Mouse (Mus musculus) limb, embryonic 10.5 days (tissue): ENCODE results near the gene Tmed2. TPM values are rescaled to one million over a fixed set of nuclear protein-coding genes. Genes with fewer than 3 reads are reported as not detected.
"Not testable (repeated sequence)": the region's sequence is repeated elsewhere in the genome, so short reads cannot be mapped to it uniquely, and the experiment has no call there.

ENCODE experiments used
- DNase-seq: peaks from one replicate; pipeline ENCODE4 v3.0.0-alpha.2; 2017; ENCODE audit warnings: low spot score
- H3K27ac ChIP-seq: fragments of 300-500 bp; sonication (generic); 2 replicates; pipeline ENCODE4 v1.5.1; 2016; ENCODE audit warnings: mild to moderate bottlenecking
- H3K27me3 ChIP-seq: fragments of 300-500 bp; sonication (generic); 2 replicates; pipeline ENCODE4 v1.6.1; 2016; ENCODE audit warnings: low read depth, mild to moderate bottlenecking; ENCODE audit not compliant: poor library complexity, severe bottlenecking
- H3K36me3 ChIP-seq: fragments of 300-500 bp; sonication (generic); 2 replicates; pipeline ENCODE4 v1.6.1; 2016; ENCODE audit warnings: mild to moderate bottlenecking, moderate library complexity
- H3K4me1 ChIP-seq: fragments of 300-500 bp; sonication (generic); 2 replicates; pipeline ENCODE4 v1.6.1; 2016
- H3K4me3 ChIP-seq: fragments of 300-500 bp; sonication (generic); 2 replicates; pipeline ENCODE4 v1.5.1; 2016; ENCODE audit warnings: mild to moderate bottlenecking, moderate library complexity
- H3K9me3 ChIP-seq: fragments of 300-500 bp; sonication (generic); replicated peaks from 2 replicates; pipeline ENCODE4 v1.6.1; 2016; ENCODE audit warnings: mild to moderate bottlenecking
- WGBS: fragments of 180-500 bp; shearing (Covaris S2); methylation state at CpG from one replicate; pipeline ENCODE4 v1.1.7; 2016; 5-methylcytosine and 5-hydroxymethylcytosine counted together
- polyA plus RNA-seq: library from polyadenylated mRNA; unstranded; fragments of >200 nt; fragmentation: Nextera tagmentation; extraction: Ambion mirVana; gene quantifications from 2 replicates; pipeline ENCODE4 v1.2.1, GENCODE M21; 2016

Gene Tmed2
- polyA plus RNA-seq, 1 experiment from 2014 or later = 540 TPM

DNA sequence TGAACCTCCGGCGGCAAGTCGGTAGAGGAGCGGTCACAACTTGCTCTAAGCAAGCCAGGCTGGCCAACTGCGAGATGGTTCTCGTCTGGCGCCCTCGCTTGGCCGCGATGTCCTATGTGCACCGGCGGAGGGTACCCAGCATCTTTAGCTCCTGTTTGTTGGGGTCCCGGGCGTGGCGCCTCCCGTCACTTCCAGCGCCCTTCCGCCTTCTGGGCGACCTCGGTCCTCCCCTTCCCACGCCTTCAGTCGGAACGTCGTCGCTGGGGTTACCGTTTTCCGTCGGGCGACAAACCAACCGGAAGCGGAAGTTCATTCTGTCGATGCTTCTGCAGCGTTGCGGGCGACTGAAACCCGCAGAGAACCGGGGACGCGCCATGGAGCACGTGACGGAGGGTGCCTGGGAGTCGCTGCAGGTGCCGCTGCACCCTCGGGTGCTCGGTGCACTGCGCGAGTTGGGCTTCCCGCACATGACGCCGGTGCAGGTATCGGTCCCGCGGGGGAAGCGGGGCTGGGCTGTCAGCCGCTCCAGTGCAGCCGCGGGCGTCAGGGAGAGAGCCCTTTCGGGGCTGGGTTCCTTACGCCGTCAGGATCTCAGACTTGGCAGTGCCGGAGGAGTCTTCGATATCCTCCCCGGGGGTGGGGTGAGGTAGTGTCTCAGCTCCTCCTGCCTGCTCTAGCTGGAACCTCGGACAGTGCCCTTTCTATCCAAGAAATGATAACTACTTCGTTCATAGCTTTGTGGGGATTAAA lies 12.2 kb downstream of the Tmed2 start, which contains the start of gene Ddx55:
Gene Ddx55 (plus strand): TSS at position 307 of the 750 bp plus-strand sequence.
- Histone ChIP-seq H3K9me3 (no peaks in the 10 kb centered on the region), H3K27me3 (no peaks in the 10 kb centered on the region), H3K4me1 (peaks cover 13% of the 10 kb centered on the region), H3K4me3 (peak within 1 kb of the TSS; percentile 78), H3K36me3 (peaks cover 56% of the 10 kb centered on the region), H3K27ac (peak within 1 kb of the TSS; percentile 81)
- under 1% methylated on average over 66 of the region's 66 CpGs for WGBS
- peak; percentile 93 for DNase-seq

GRCm38 (mm10) chr5:124553607-124554006 lies 13.1 kb downstream of the Tmed2 start:
- Histone ChIP-seq H3K27ac (no peak overlapping the region), H3K9me3 (no peaks in the 10 kb centered on the region), H3K4me1 (peaks cover 13% of the 10 kb centered on the region), H3K4me3 (peak overlapping the region; percentile 78), H3K36me3 (peaks cover 56% of the 10 kb centered on the region), H3K27me3 (no peaks in the 10 kb centered on the region)
- WGBS = 78% methylated on average over 6 of the region's 6 CpGs
- no peak for DNase-seq

DNA sequence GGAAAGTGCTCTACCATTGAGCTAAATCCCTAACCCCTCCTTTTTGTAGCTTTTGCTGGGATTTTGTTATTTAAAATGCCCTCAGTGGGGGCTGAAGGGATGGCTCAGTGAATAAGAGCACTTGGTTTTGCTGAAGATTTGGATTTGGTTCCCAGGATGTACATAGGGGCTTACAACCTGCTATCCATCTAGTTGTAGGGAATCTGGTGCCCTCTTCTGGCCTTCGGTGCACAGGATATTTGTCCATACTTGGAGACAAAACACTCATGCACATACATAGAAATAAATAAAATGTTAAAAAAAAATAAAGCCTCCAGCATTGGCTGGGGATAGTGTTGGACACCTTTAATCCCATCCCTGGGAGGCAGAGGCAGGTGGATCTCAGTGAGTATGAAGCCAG lies 14.7 kb downstream of the Tmed2 start:
- DNase-seq = no peak
- 91% methylated on average over 1 of the region's 1 CpGs for WGBS
- H3K4me1 ChIP-seq = peaks cover 13% of the 10 kb centered on the region
- peaks cover 66% of the 10 kb centered on the region for H3K36me3 ChIP-seq
- no peak overlapping the region for H3K27ac ChIP-seq
- no peaks in the 10 kb centered on the region for H3K27me3 ChIP-seq
- no peaks in the 10 kb centered on the region for H3K9me3 ChIP-seq
- no peak overlapping the region for H3K4me3 ChIP-seq

DNA sequence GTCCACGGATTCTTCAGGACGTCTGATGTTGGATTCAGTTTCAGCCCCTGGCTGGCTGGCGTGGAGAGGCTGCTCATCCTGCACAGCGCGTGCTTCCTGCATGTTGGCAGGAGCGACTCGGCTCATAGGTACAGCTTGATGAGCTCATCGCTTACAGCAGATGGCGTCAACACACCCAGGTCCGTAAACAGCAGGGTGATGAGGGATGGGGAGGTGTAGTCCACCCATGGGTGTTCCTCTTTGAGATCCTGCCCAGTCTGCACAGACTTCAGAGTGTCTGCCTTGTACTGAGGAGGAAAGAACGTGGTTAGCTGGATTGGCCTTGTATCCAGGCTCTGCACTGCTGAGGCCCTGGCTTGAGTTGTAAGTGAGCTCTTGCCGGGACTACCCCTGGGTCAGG lies 30.6 kb downstream of the Tmed2 start:
- WGBS = 88% methylated on average over 12 of the region's 12 CpGs
- peaks cover 100% of the 10 kb centered on the region for H3K36me3 ChIP-seq
- no peak overlapping the region for H3K27ac ChIP-seq
- DNase-seq = no peak
- H3K9me3 ChIP-seq = no peaks in the 10 kb centered on the region
- H3K27me3 ChIP-seq = no peaks in the 10 kb centered on the region
- H3K4me3 ChIP-seq = no peak overlapping the region
- no peaks in the 10 kb centered on the region for H3K4me1 ChIP-seq

GRCm38 (mm10) chr5:124575467-124575866 lies 35.0 kb downstream of the Tmed2 start:
- no peak for DNase-seq
- H3K27me3 ChIP-seq = no peaks in the 10 kb centered on the region
- H3K36me3 ChIP-seq = peaks cover 73% of the 10 kb centered on the region
- peaks cover 18% of the 10 kb centered on the region for H3K4me1 ChIP-seq
- no peaks in the 10 kb centered on the region for H3K9me3 ChIP-seq
- no peak overlapping the region for H3K4me3 ChIP-seq
- H3K27ac ChIP-seq = no peak overlapping the region
- 88% methylated on average over 7 of the region's 7 CpGs for WGBS

DNA sequence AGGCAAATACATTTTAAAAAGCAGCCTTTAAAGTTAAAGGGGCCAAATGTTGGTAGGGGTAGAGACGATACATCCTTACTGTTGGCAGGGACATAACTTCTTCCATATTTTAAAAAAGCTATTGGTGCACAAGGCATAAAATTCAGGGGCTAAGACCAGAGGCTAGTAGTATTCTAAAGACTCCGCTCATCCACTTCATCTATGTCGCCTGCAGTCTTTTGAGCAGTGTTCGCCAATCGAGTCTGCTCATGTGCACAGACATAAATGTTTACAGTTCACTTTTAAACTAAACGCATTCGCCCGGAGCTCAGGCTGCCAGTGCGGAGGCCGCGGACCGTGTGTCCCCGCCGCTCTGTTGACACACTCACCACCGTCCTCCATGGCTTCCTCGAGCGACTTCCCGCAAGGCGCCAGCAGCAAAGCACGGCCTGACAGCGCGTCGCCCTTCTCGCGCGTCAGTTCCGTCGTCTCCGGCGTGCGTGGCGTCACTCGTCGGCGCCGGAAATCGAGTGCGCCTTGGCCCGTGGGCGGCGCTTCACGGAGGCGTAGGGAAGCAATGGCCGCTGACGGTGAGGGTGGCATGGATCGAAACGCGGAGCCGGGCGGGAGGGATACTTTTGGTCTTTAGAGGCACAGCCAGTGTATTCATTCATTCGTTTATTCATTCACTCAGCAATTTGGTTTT lies 38.3 kb downstream of the Tmed2 start, which contains the start of the genes Eif2b1 and Gtf2h3:
Gene Eif2b1 (minus strand): TSS at position 499 of the 685 bp plus-strand sequence.
Gene Gtf2h3 (plus strand): TSS at position 508 of the 685 bp plus-strand sequence.
- Histone ChIP-seq H3K27ac (peak within 1 kb of the TSS; percentile 78), H3K27me3 (no peaks in the 10 kb centered on the region), H3K4me1 (peaks cover 19% of the 10 kb centered on the region), H3K9me3 (no peaks in the 10 kb centered on the region), H3K36me3 (peaks cover 60% of the 10 kb centered on the region), H3K4me3 (peak within 1 kb of the TSS; percentile 82)
- peak; percentile 98 for DNase-seq
- WGBS = 1% methylated on average over 51 of the region's 51 CpGs

DNA sequence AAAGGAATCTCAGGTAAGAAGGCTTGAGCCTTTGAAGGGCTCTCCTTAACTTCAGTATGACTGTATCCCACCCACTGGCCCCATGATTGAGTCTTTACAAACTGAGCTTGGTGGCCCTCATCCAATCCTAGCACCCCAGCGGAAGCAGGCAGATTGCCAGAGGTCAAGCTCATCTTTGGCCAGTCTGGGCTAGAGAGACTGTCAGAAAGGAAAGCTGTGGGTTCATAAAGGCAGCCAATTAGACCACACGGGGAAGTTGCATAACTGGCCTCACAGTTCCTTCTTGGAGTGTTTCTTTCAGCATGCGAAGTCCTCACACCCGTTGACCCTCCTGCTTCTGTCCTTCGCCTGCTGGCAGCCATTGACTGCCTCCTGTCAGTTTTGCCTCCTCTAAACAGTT lies 42.0 kb downstream of the Tmed2 start:
- H3K4me3 ChIP-seq = no peak overlapping the region
- H3K27ac ChIP-seq = no peak overlapping the region
- H3K27me3 ChIP-seq = no peaks in the 10 kb centered on the region
- H3K4me1 ChIP-seq = peaks cover 19% of the 10 kb centered on the region
- no peak for DNase-seq
- WGBS = 94% methylated on average over 5 of the region's 5 CpGs
- H3K36me3 ChIP-seq = peaks cover 59% of the 10 kb centered on the region
- H3K9me3 ChIP-seq = no peaks in the 10 kb centered on the region

- H3K4me1 ChIP-seq = no peaks in the 10 kb centered on the region
- no peak for DNase-seq
- no peak overlapping the region for H3K4me3 ChIP-seq
- H3K27me3 ChIP-seq = no peaks in the 10 kb centered on the region
- H3K27ac ChIP-seq = no peak overlapping the region
- peaks cover 89% of the 10 kb centered on the region for H3K36me3 ChIP-seq
- 96% methylated on average over 3 of the region's 3 CpGs for WGBS
- no peaks in the 10 kb centered on the region for H3K9me3 ChIP-seq
Observed at GRCm38 (mm10) chr5:124592768-124593167, 52.3 kb downstream of the Tmed2 start.

DNA sequence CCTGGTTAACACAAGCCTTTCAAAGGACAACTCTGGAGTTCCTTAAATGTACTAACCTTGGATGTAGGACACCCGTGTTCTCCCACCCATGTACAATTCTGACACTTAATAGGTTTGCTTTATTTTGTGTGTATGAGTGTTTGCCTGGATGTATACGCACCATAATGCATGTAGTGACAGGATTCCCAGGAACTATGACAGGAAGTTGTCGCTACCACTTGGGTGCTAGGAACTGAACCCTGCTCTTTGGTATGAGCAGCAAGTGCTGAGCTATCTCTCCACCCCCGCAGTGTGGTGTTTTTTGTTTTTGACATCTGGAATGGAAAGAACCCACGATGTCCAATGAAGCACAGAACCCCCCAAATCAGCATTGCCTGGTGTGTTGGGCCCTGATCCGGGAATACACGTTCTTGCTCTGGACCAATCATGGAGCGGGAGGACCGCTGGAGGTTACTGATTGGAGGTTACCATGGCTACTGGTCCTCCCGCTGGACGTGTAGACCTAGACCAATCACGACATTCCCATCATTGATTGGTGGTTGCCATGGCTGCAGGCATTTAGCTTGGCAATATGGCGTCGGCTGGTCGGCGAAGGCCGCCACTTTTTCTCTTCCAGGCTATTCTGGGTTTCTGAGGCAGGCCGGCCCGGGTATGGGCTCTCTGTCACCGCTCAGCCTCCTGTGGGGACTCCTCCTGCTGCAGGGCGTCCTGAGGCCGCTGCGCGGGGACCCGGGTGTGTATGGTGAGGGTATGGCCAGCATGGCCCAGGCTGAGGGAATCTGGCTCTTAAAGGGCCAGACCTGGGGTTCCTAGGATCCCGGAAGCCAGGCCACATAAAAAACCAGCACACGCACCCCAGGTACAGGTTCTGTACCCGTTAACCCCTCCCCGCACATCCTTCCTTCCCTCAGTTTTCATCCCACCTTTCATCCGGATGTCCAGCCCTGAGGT lies 58.0 kb downstream of the Tmed2 start:
- Histone ChIP-seq H3K4me1 (peaks cover 16% of the 10 kb centered on the region), H3K36me3 (peaks cover 39% of the 10 kb centered on the region), H3K27ac (peak overlapping the region; percentile 80), H3K4me3 (peak overlapping the region; percentile 94), H3K27me3 (no peaks in the 10 kb centered on the region), H3K9me3 (no peaks in the 10 kb centered on the region)
- DNase-seq = peak; percentile 90
- WGBS = 6% methylated on average over 30 of the region's 30 CpGs

GRCm38 (mm10) chr5:124599726-124600125 lies 59.2 kb downstream of the Tmed2 start:
- H3K9me3 ChIP-seq, DNase-seq, H3K27me3 ChIP-seq, H3K27ac ChIP-seq: not testable (repeated sequence)
- peaks cover 16% of the 10 kb centered on the region for H3K4me1 ChIP-seq
- 64% methylated on average over 8 of the region's 8 CpGs for WGBS
- H3K36me3 ChIP-seq = peaks cover 27% of the 10 kb centered on the region
- H3K4me3 ChIP-seq = peak overlapping the region; percentile 94; the same call in 1 of the 2 replicates
